Mouse (Mus musculus): ENCODE measurements at regions not wholly inside any gene's neighbourhood (a gene's known extent, or its start where the extent isn't known, plus 50 kb on each side); places are given as distances from the start of the nearest gene placed in this dataset.

DNA sequence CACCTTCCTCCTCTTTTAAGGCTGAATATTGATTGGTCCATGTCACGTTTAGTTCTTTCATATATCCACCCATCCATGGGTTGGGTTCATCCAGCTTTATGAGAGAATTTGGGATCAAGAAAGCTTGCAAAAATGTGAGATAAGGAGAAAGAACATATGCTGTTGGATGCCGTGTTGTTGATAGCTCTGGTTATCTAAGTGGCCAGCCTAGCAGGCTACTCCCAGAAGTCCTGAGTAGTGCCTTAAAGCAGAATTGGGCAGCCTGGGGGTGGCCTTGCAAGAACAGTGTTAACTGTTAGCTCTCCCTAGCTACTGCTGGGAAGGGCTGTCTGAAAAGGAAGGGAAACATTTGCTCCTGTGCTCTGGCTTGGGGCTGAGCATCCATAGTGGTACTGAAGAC, 100.8 kb upstream of the Fhl2 start:
- TF ChIP-seq CTCF (IDR thresholded peaks at IDR 0.05; ENCODE audit: borderline replicate concordance, insufficient read depth, low read length) (no peak), POLR2A (IDR thresholded peaks at IDR 0.05; ENCODE audit: low read depth, low read length) (no peak)

All from embryonic fibroblast, embryonic 13.5 days (primary cell).